Mouse (Mus musculus) embryo, embryonic 9.5 days (tissue): ENCODE measurements around the gene Adssl1.

Experiments used
- DNase-seq: peaks from one replicate; pipeline ENCODE4 v3.0.0-alpha.2; 2017; ENCODE audit errors: extremely low spot score

Gene Adssl1

GRCm38 (mm10) chr12:112654076-112654475 is 34.2 kb downstream of the Adssl1 start:
- no peak for DNase-seq

GRCm38 (mm10) chr12:112658619-112659018 is 38.8 kb downstream of the Adssl1 start:
- DNase-seq, result no peak

- DNase-seq, result no peak
Measured at GRCm38 (mm10) chr12:112659109-112659508, 39.3 kb downstream of the Adssl1 start.

GRCm38 (mm10) chr12:112660576-112661326 is 40.9 kb downstream of the Adssl1 start:
- peak; percentile 60 for DNase-seq

GRCm38 (mm10) chr12:112661327-112661605 is 41.4 kb downstream of the Adssl1 start:
- DNase-seq, result no peak

- DNase-seq, result no peak
Measured at GRCm38 (mm10) chr12:112661851-112662250, 42.0 kb downstream of the Adssl1 start.

- DNase-seq, result no peak
Measured at GRCm38 (mm10) chr12:112663303-112663702, 43.5 kb downstream of the Adssl1 start.

- no peak for DNase-seq
Measured at GRCm38 (mm10) chr12:112663716-112664115, 43.9 kb downstream of the Adssl1 start.

GRCm38 (mm10) chr12:112664124-112664523 is 44.3 kb downstream of the Adssl1 start:
- no peak for DNase-seq

GRCm38 (mm10) chr12:112664656-112665055 is 44.8 kb downstream of the Adssl1 start:
- no peak for DNase-seq

GRCm38 (mm10) chr12:112665445-112665844 is 45.6 kb downstream of the Adssl1 start:
- DNase-seq, result no peak

GRCm38 (mm10) chr12:112665881-112666544 is 46.2 kb downstream of the Adssl1 start:
- DNase-seq, result no peak

- no peak for DNase-seq
Measured at GRCm38 (mm10) chr12:112667619-112668297, 47.9 kb downstream of the Adssl1 start.

GRCm38 (mm10) chr12:112670718-112671393 is 51.0 kb downstream of the Adssl1 start:
- DNase-seq, result no peak

- DNase-seq, result no peak
Measured at GRCm38 (mm10) chr12:112671891-112672290, 52.0 kb downstream of the Adssl1 start.

GRCm38 (mm10) chr12:112672744-112673575 is 53.1 kb downstream of the Adssl1 start:
- peak; percentile 49 for DNase-seq

- DNase-seq, result no peak
Measured at GRCm38 (mm10) chr12:112673576-112674091, 53.8 kb downstream of the Adssl1 start.

GRCm38 (mm10) chr12:112674132-112675011 is 54.5 kb downstream of the Adssl1 start, which contains the start of gene Akt1:
TSS of gene Akt1 (minus strand) at chr12:112674884.
- peak; percentile 71 for DNase-seq

- peak; percentile 89 for DNase-seq
Measured at GRCm38 (mm10) chr12:112675245-112676035, 55.6 kb downstream of the Adssl1 start.
